9 mouse cellular contexts compared by ENCODE assay signal in genomic region chr1:132326777-132327176, GRCm38 (mm10). TPM values are rescaled to one million over a fixed set of nuclear protein-coding genes. Genes with fewer than 3 reads are reported as not detected.
A peak's percentile ranks its signal among the peaks of the same experiment; 100 is the strongest.
DNase-seq lines count a peak whose midpoint lies in the region; ATAC-seq and TF ChIP-seq lines count a peak whose summit lies in the region.
"Had no signal": no experiment of that assay in that cellular context is flagged by ENCODE, and none has a peak within 500 bp of the region (broad histone marks: within the 10 kb centered on the region; RNA-seq: fewer than 3 reads in every experiment).

No protein-coding gene starts in this region.

- TF ChIP-seq CTCF in lung, embryonic 14.5 days (IDR thresholded peaks at IDR 0.05; ENCODE audit: low read depth) = no peak
- no peak for TF ChIP-seq CTCF in forebrain, postnatal 0 days (IDR thresholded peaks at IDR 0.05; ENCODE audit: low read depth)

- no peak overlapping the region for H3K27ac ChIP-seq in lung, embryonic 14.5 days (ENCODE audit: low read depth)
- no peak overlapping the region for H3K27ac ChIP-seq in forebrain, postnatal 0 days (ENCODE audit: low read depth, low read length)

- no peaks in the 10 kb centered on the region for H3K9me3 ChIP-seq in lung, embryonic 14.5 days (ENCODE audit: low read depth, low read length)
- no peaks in the 10 kb centered on the region for H3K9me3 ChIP-seq in forebrain, postnatal 0 days (ENCODE audit: low read length)

- H3K36me3 ChIP-seq in lung, embryonic 14.5 days (ENCODE audit: insufficient read depth) = peaks cover 43% of the 10 kb centered on the region
- H3K36me3 ChIP-seq in forebrain, postnatal 0 days (ENCODE audit: insufficient read depth) = peaks cover 7% of the 10 kb centered on the region

- peak; percentile 56 for DNase-seq in lung, embryonic 14.5 days
- no peak for DNase-seq in lung, postnatal 10 days
- peak; percentile 66 for DNase-seq in forebrain, postnatal 0 days
- DNase-seq in kidney, postnatal 4 days = peak; percentile 50 to 68
- DNase-seq in retina, embryonic 14.5 days (ENCODE audit: low spot score) = peak; percentile 48
- DNase-seq in right cerebral cortex, postnatal 10 days (ENCODE audit: low spot score in 2 of 2) = no peak
- DNase-seq in heart, postnatal 10 days = no peak
- DNase-seq in frontal cortex, postnatal 25 days (ENCODE audit: low spot score in 2 of 2) = no peak

- peaks cover 11% of the 10 kb centered on the region for H3K4me1 ChIP-seq in lung, embryonic 14.5 days (ENCODE audit: insufficient read depth)
- peaks cover 21% of the 10 kb centered on the region; the same call in 1 of the 2 replicates for H3K4me1 ChIP-seq in forebrain, postnatal 0 days (ENCODE audit: insufficient read depth)

- ATAC-seq in lung, embryonic 14.5 days (ENCODE audit: insufficient read depth) = no peak; the same call in 1 of the 2 replicates
- peak; percentile 17; the same call in 1 of the 2 replicates for ATAC-seq in forebrain, postnatal 0 days

- H3K4me2 ChIP-seq in lung, embryonic 14.5 days = no peak overlapping the region
- H3K4me2 ChIP-seq in forebrain, postnatal 0 days (ENCODE audit: low read depth) = no peak overlapping the region

- H3K4me3 ChIP-seq in lung, embryonic 14.5 days (ENCODE audit: low read depth, low read length) = no peak overlapping the region
- H3K4me3 ChIP-seq in forebrain, postnatal 0 days (ENCODE audit: low read depth, low read length) = no peak overlapping the region
- H3K4me3 ChIP-seq: myocyte had no signal

- intact Hi-C loops in heart, postnatal 10 days (cut with DNase I) = no loop called here

- H3K9ac ChIP-seq in lung, embryonic 14.5 days = no peak overlapping the region
- H3K9ac ChIP-seq in forebrain, postnatal 0 days = no peak overlapping the region

- no peaks in the 10 kb centered on the region for H3K27me3 ChIP-seq in lung, embryonic 14.5 days (ENCODE audit: insufficient read depth, low read length)
- no peaks in the 10 kb centered on the region for H3K27me3 ChIP-seq in forebrain, postnatal 0 days (ENCODE audit: insufficient read depth, low read length)

- WGBS in lung, embryonic 14.5 days = 44% methylated on average over 9 of the region's 9 CpGs
- 21% methylated on average over 9 of the region's 9 CpGs for WGBS in forebrain, postnatal 0 days

RNA-seq across cellular contexts. Expression of gene Nuak2, which starts 10.9 kb away (rescaled TPM):
- polyA plus RNA-seq in lung, embryonic 14.5 days (2014; fragmentation: Nextera tagmentation; extraction: Ambion mirVana) = 13.5 and 15.4 TPM in 2 replicates
- total RNA-seq in forebrain, postnatal 0 days (2014; rRNA removed) = 4.4 and 4.5 TPM in 2 replicates
- 4.3 and 6.8 TPM in 2 replicates for polyA plus RNA-seq in forebrain, postnatal 0 days (2015; fragmentation: Nextera tagmentation; extraction: Ambion mirVana)
- 1 to 10 TPM; 3.5 to 4.7 TPM for total RNA-seq in heart, postnatal 10 days (2021)

RNA-seq across cellular contexts. Expression of gene Klhdc8a, which starts 28.4 kb away (rescaled TPM):
- 0.46 and 0.54 TPM in 2 replicates for polyA plus RNA-seq in lung, embryonic 14.5 days (2014; fragmentation: Nextera tagmentation; extraction: Ambion mirVana)
- 10.3 and 11.2 TPM in 2 replicates for total RNA-seq in forebrain, postnatal 0 days (2014; rRNA removed)
- polyA plus RNA-seq in forebrain, postnatal 0 days (2015; fragmentation: Nextera tagmentation; extraction: Ambion mirVana) = 4.5 and 6.3 TPM in 2 replicates
- 10 to 100 TPM; 17.7 to 27.5 TPM for total RNA-seq in heart, postnatal 10 days (2021)

Comparison
In these comparisons a context has a peak if more than half of its experiments do, and no peak if none do; other contexts are left out.
1. DNase-seq: peak in lung, embryonic 14.5 days (single experiment), forebrain, postnatal 0 days (single experiment), kidney, postnatal 4 days (2 of 2) and retina, embryonic 14.5 days (single experiment); none in lung, postnatal 10 days (single experiment), right cerebral cortex, postnatal 10 days (0 of 2), heart, postnatal 10 days (0 of 2) and frontal cortex, postnatal 25 days (0 of 2).